Mouse (Mus musculus) bone marrow macrophage, adult 2 months (primary cell): ENCODE measurements at regions not wholly inside any gene's neighbourhood (a gene's known extent, or its start where the extent isn't known, plus 50 kb on each side); places are given as distances from the start of the nearest gene placed in this dataset.

Experiments
- H3K27ac ChIP-seq: 2 replicates; pipeline ENCODE4 v1.5.1; 2012; ENCODE audit warnings: low read depth, low read length; ENCODE audit not compliant: insufficient read depth
- H3K4me1 ChIP-seq: 2 replicates; pipeline ENCODE4 v1.6.1; 2012; ENCODE audit warnings: low read length; ENCODE audit not compliant: control insufficient read depth, insufficient read depth
- H3K4me3 ChIP-seq: 2 replicates; pipeline ENCODE4 v1.5.1; 2012; ENCODE audit warnings: mild to moderate bottlenecking, low read length, moderate library complexity; ENCODE audit not compliant: insufficient read depth
- CTCF ChIP-seq: IDR thresholded peaks from 2 replicates; pipeline ENCODE4 v1.5.1; 2012; ENCODE audit warnings: low read depth, mild to moderate bottlenecking, low read length, moderate library complexity
- POLR2A ChIP-seq: IDR thresholded peaks from 2 replicates; pipeline ENCODE4 v1.6.1; 2012; ENCODE audit warnings: mild to moderate bottlenecking, low read depth, low read length, borderline replicate concordance

- Histone ChIP-seq H3K4me1 (no peaks in the 10 kb centered on the region), H3K27ac (no peak overlapping the region), H3K4me3 (no peak overlapping the region)
- no peak for TF ChIP-seq POLR2A
- no peak for TF ChIP-seq CTCF
These were observed 407.3 kb downstream of the Tns1 start for GRCm38 (mm10) chr1:73716901-73717300.

- Histone ChIP-seq H3K4me1 (no peaks in the 10 kb centered on the region), H3K27ac (no peak overlapping the region), H3K4me3 (no peak overlapping the region)
- TF ChIP-seq CTCF (no peak), POLR2A (no peak)
These were observed 408.7 kb downstream of the Tns1 start for GRCm38 (mm10) chr1:73715571-73715970.

GRCm38 (mm10) chr1:73702428-73702842 lies 421.8 kb downstream of the Tns1 start:
- Histone ChIP-seq H3K27ac (no peak overlapping the region), H3K4me1 (no peaks in the 10 kb centered on the region), H3K4me3 (no peak overlapping the region)
- TF ChIP-seq POLR2A (no peak), CTCF (no peak)

GRCm38 (mm10) chr1:73693537-73693936 lies 430.7 kb downstream of the Tns1 start:
- no peaks in the 10 kb centered on the region for H3K4me1 ChIP-seq
- TF ChIP-seq CTCF, result no peak
- no peak for TF ChIP-seq POLR2A
- no peak overlapping the region for H3K27ac ChIP-seq
- H3K4me3 ChIP-seq, result no peak overlapping the region

GRCm38 (mm10) chr1:73685734-73686133 lies 438.5 kb downstream of the Tns1 start:
- no peak overlapping the region for H3K27ac ChIP-seq
- TF ChIP-seq POLR2A (no peak), CTCF (no peak)
- H3K4me3 ChIP-seq, result no peak overlapping the region
- H3K4me1 ChIP-seq, result no peaks in the 10 kb centered on the region

- TF ChIP-seq CTCF (no peak), POLR2A (no peak)
- Histone ChIP-seq H3K4me1 (no peaks in the 10 kb centered on the region), H3K4me3 (no peak overlapping the region), H3K27ac (no peak overlapping the region)
These were observed 439.2 kb downstream of the Tns1 start for GRCm38 (mm10) chr1:73685066-73685465.

- H3K4me1 ChIP-seq, result no peaks in the 10 kb centered on the region
- no peak overlapping the region for H3K4me3 ChIP-seq
- TF ChIP-seq POLR2A, result no peak
- no peak for TF ChIP-seq CTCF
- H3K27ac ChIP-seq, result no peak overlapping the region
These were observed 440.1 kb downstream of the Tns1 start for GRCm38 (mm10) chr1:73684166-73684565.

GRCm38 (mm10) chr1:73683132-73683888 lies 440.9 kb downstream of the Tns1 start:
- H3K4me1 ChIP-seq, result no peaks in the 10 kb centered on the region
- no peak for TF ChIP-seq POLR2A
- TF ChIP-seq CTCF, result no peak
- no peak overlapping the region for H3K27ac ChIP-seq
- no peak overlapping the region for H3K4me3 ChIP-seq

- Histone ChIP-seq H3K27ac (no peak overlapping the region), H3K4me3 (no peak overlapping the region), H3K4me1 (no peaks in the 10 kb centered on the region)
- TF ChIP-seq POLR2A (no peak), CTCF (no peak)
These were observed 442.6 kb downstream of the Tns1 start for GRCm38 (mm10) chr1:73681697-73682096.

GRCm38 (mm10) chr1:73680829-73681228 lies 443.4 kb downstream of the Tns1 start:
- Histone ChIP-seq H3K4me3 (no peak overlapping the region), H3K27ac (no peak overlapping the region), H3K4me1 (no peaks in the 10 kb centered on the region)
- TF ChIP-seq POLR2A (no peak), CTCF (no peak)
